In genomic region chr11:113091901-113092568, GRCm38 (mm10) we compare ENCODE assay signal across 15 mouse cellular contexts.
"Had no signal": no experiment of that assay in that cellular context is flagged by ENCODE, and none has a peak within 500 bp of the region (broad histone marks: within the 10 kb centered on the region; RNA-seq: fewer than 3 reads in every experiment).

No protein-coding gene starts in this region.

- H3K27me3 ChIP-seq: limb, embryonic 15.5 days; liver, embryonic 12.5 days; lung, embryonic 15.5 days; megakaryocyte, embryonic 14.5 days; midbrain, embryonic 13.5 days; neural tube, embryonic 12.5 days; stomach, embryonic 15.5 days had no signal

- ATAC-seq: liver, embryonic 12.5 days; midbrain, embryonic 13.5 days had no signal

- H3K4me1 ChIP-seq: megakaryocyte, embryonic 14.5 days had no signal

- H3K9ac ChIP-seq: limb, embryonic 15.5 days; liver, embryonic 12.5 days; lung, embryonic 15.5 days; midbrain, embryonic 13.5 days; neural tube, embryonic 12.5 days; stomach, embryonic 15.5 days had no signal

- H3K36me3 ChIP-seq: limb, embryonic 15.5 days; liver, embryonic 12.5 days; lung, embryonic 15.5 days; midbrain, embryonic 13.5 days; neural tube, embryonic 12.5 days; stomach, embryonic 15.5 days had no signal

- H3K9me3 ChIP-seq: limb, embryonic 15.5 days; liver, embryonic 12.5 days; lung, embryonic 15.5 days; midbrain, embryonic 13.5 days; neural tube, embryonic 12.5 days; stomach, embryonic 15.5 days had no signal

- H3K4me2 ChIP-seq: limb, embryonic 15.5 days; liver, embryonic 12.5 days; lung, embryonic 15.5 days; midbrain, embryonic 13.5 days; neural tube, embryonic 12.5 days; stomach, embryonic 15.5 days had no signal

- DNase-seq: kidney, adult 9 months; kidney, postnatal 25 days; layer of hippocampus, adult 9-11 months; layer of hippocampus, postnatal 36 days; lung, postnatal 14 days; right cerebral cortex, postnatal 14 days; thymus, postnatal 4 days had no signal

- H3K4me3 ChIP-seq: limb, embryonic 15.5 days; liver, embryonic 12.5 days; lung, embryonic 15.5 days; megakaryocyte, embryonic 14.5 days; midbrain, embryonic 13.5 days; neural tube, embryonic 12.5 days; stomach, embryonic 15.5 days had no signal

- H3K27ac ChIP-seq: limb, embryonic 15.5 days; liver, embryonic 12.5 days; lung, embryonic 15.5 days; macrophage; midbrain, embryonic 13.5 days; neural tube, embryonic 12.5 days; stomach, embryonic 15.5 days had no signal
